Mouse (Mus musculus): Measurements from ENCODE around the gene Ccdc107. TPM values are rescaled to one million over a fixed set of nuclear protein-coding genes. Genes with fewer than 3 reads are reported as not detected.

Gene Ccdc107
- total and polyA plus RNA-seq, 3 experiments = 29.8 to 67.9 (median 33.8) TPM

DNA sequence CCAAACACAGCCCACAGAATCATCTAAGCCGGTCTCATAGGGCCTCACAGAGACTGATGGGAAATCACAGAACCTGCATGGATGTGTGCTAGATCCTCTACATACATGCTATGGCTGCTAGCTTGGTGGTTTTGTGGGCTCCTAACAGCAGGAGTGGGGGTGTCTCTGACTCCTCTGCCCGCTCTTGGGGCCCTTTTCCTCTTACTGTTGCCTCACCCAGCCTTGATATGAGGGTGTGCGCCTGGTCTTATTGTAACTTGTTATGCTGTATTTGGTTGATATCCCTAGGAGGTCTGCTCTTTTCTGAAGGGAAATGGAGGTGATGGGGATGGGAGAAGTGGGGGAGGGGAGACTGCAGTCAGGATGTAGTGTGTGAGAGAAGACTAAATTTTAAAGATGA is 3.1 kb upstream of the Ccdc107 start:
- Histone ChIP-seq H3K36me3 (ENCODE audit: control insufficient read depth, insufficient read depth, low read length) (no peaks in the 10 kb centered on the region), H3K4me1 (ENCODE audit: control insufficient read depth, insufficient read depth, low read length) (peaks cover 6% of the 10 kb centered on the region), H3K27ac (no peak overlapping the region), H3K4me3 (no peak overlapping the region), H3K9ac (ENCODE audit: low read depth, low read length) (no peak overlapping the region), H3K79me2 (replicated peaks; ENCODE audit: control insufficient read depth, insufficient read depth, low read length) (no peaks in the 10 kb centered on the region), H3K27me3 (ENCODE audit: control insufficient read depth, insufficient read depth, low read length) (no peaks in the 10 kb centered on the region)
- 96% methylated on average over 3 of the region's 3 CpGs for WGBS
- TF ChIP-seq EP300 (IDR thresholded peaks at IDR 0.05; ENCODE audit: insufficient read depth, low read depth, low read length) (no peak), POLR2A (IDR thresholded peaks at IDR 0.05; ENCODE audit: insufficient read depth, low read depth, low read length) (no peak), CTCF (IDR thresholded peaks at IDR 0.05) (no peak)
- intact Hi-C loops (cut with DNase I) = loop anchor here (1.0 to 5.0 kb wide), 2 partner anchors 69 to 73 kb away; partner anchors contain the start of genes Creb3 and Tln1
- DNase-seq = no peak

DNA sequence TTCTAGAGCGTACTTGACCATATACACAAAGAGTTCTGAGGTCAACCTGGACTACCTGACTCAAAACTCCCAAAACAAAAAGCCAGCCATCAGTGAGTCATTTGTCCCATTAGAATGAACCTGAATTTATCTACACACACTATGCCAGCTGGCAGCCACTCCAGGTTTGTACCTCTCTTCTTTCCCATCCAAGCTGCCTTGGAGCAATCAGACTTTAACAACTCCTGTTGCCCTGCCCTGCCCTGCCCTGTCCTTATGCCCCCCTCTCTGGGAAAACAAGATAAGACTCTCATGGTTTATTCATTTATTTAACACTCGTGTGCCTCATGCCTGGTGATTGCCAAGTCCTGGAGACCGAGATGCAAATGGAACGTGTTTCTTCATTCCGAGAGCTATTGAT is 1.9 kb upstream of the Ccdc107 start:
- intact Hi-C loops (cut with DNase I) = loop anchor here (5.0 kb wide), 1 partner anchor 72 kb away; the partner anchor contains the start of genes Creb3 and Tln1
- no peak overlapping the region; the same call in 1 of the 2 replicates for H3K27ac ChIP-seq
- no peak overlapping the region for H3K9ac ChIP-seq (ENCODE audit: low read depth, low read length)
- no peaks in the 10 kb centered on the region for H3K79me2 ChIP-seq (replicated peaks; ENCODE audit: control insufficient read depth, insufficient read depth, low read length)
- no peaks in the 10 kb centered on the region for H3K36me3 ChIP-seq (ENCODE audit: control insufficient read depth, insufficient read depth, low read length)
- TF ChIP-seq CTCF (IDR thresholded peaks at IDR 0.05) (no peak), POLR2A (IDR thresholded peaks at IDR 0.05; ENCODE audit: insufficient read depth, low read depth, low read length) (no peak), EP300 (IDR thresholded peaks at IDR 0.05; ENCODE audit: insufficient read depth, low read depth, low read length) (no peak)
- H3K4me1 ChIP-seq (ENCODE audit: control insufficient read depth, insufficient read depth, low read length) = peaks cover 6% of the 10 kb centered on the region
- no peaks in the 10 kb centered on the region for H3K27me3 ChIP-seq (ENCODE audit: control insufficient read depth, insufficient read depth, low read length)
- H3K4me3 ChIP-seq = no peak overlapping the region
- 62% methylated on average over 5 of the region's 5 CpGs for WGBS
- DNase-seq = peak in 1 of 2 experiments; percentile 44

GRCm38 (mm10) chr4:43492101-43492820 is 439 bp upstream of the Ccdc107 start:
- WGBS = 39% methylated on average over 12 of the region's 12 CpGs
- intact Hi-C loops (cut with DNase I) = loop anchor here (5.0 kb wide), 1 partner anchor 70 kb away; the partner anchor contains the start of genes Creb3 and Tln1
- H3K9ac ChIP-seq (ENCODE audit: low read depth, low read length) = no peak overlapping the region

DNA sequence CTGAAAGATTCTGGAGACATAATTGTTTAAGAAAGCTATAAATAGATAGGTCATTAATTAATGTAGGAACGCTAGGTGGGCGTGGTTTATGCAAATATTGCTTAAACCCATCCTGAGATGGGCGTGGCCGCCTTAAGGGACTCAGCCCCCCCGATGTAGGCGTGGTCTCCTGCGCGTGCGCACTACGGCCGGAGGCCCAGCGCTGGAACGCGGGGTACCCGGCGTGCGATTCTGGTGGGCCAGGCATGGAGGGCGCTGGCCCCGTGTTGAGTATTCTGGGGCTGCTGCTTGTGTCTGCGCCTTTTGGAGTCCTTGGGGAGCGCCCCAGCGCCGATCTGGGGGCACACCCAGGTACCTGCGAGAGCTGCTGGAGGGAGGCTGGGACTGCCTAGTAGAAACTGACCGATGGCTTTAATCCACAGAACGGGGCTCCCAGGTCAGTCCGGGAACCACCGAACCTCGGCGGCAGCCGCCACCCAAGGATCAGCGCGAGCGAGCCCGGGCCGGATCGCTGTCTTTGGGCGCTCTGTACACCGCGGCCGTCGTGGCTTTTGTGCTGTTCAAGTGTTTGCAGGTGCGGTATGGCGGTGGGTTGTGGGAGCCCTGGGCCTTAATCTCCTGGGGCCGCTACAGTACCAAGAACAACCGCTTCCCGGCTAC is 616 bp downstream of the Ccdc107 start:
- intact Hi-C loops (cut with DNase I) = loop anchor here (5.0 kb wide), 1 partner anchor 69 kb away; the partner anchor contains the start of genes Creb3 and Tln1
- Histone ChIP-seq H3K27me3 (ENCODE audit: control insufficient read depth, insufficient read depth, low read length) (no peaks in the 10 kb centered on the region), H3K36me3 (ENCODE audit: control insufficient read depth, insufficient read depth, low read length) (no peaks in the 10 kb centered on the region), H3K9ac (ENCODE audit: low read depth, low read length) (peak overlapping the region; percentile 80), H3K79me2 (replicated peaks; ENCODE audit: control insufficient read depth, insufficient read depth, low read length) (no peaks in the 10 kb centered on the region), H3K27ac (peak overlapping the region; percentile 98), H3K4me3 (peak overlapping the region; percentile 81), H3K4me1 (ENCODE audit: control insufficient read depth, insufficient read depth, low read length) (peaks cover 6% of the 10 kb centered on the region)
- no peak for TF ChIP-seq EP300 (IDR thresholded peaks at IDR 0.05; ENCODE audit: insufficient read depth, low read depth, low read length)
- TF ChIP-seq CTCF (IDR thresholded peaks at IDR 0.05) = peak; percentile 41
- TF ChIP-seq POLR2A (IDR thresholded peaks at IDR 0.05; ENCODE audit: insufficient read depth, low read depth, low read length) = peak; percentile 91
- WGBS = under 1% methylated on average over 47 of the region's 47 CpGs
- DNase-seq = peak; percentile 96 to 98

More at GRCm38 (mm10) chr4:43492101-43492820, 439 bp upstream of the Ccdc107 start:
- Histone ChIP-seq H3K27me3 (ENCODE audit: control insufficient read depth, insufficient read depth, low read length) (no peaks in the 10 kb centered on the region), H3K36me3 (ENCODE audit: control insufficient read depth, insufficient read depth, low read length) (no peaks in the 10 kb centered on the region), H3K4me3 (peak overlapping the region; percentile 30), H3K4me1 (ENCODE audit: control insufficient read depth, insufficient read depth, low read length) (peaks cover 6% of the 10 kb centered on the region), H3K79me2 (replicated peaks; ENCODE audit: control insufficient read depth, insufficient read depth, low read length) (no peaks in the 10 kb centered on the region), H3K27ac (peak overlapping the region; percentile 98)
- TF ChIP-seq CTCF (IDR thresholded peaks at IDR 0.05) = no peak
- TF ChIP-seq POLR2A (IDR thresholded peaks at IDR 0.05; ENCODE audit: insufficient read depth, low read depth, low read length) = no peak
- DNase-seq = no peak

DNA sequence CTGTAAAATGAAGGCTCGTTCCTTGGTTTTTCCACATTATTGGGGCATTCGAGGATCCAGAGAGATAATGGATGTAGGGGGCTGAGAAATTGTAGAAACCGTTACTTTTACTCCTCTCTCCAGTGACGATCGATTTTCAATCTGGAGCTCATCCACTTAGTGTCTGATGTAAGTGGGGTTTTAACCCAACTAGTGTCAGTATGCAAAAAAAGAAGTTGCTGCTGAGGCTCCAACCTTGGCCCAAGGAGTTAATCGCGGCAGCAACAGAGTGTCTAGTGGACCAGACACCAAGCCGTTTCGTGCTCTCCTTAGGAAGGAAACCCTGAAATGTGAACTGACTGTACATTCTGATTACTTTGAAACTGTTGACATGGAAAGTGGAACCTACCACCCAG is 1.1 kb downstream of the Ccdc107 start:
- no peaks in the 10 kb centered on the region for H3K27me3 ChIP-seq (ENCODE audit: control insufficient read depth, insufficient read depth, low read length)
- peak overlapping the region; percentile 98 for H3K27ac ChIP-seq
- H3K4me1 ChIP-seq (ENCODE audit: control insufficient read depth, insufficient read depth, low read length) = peaks cover 6% of the 10 kb centered on the region
- intact Hi-C loops (cut with DNase I) = loop anchor here (5.0 kb wide), 1 partner anchor 68 kb away; the partner anchor contains the start of genes Creb3 and Tln1
- no peaks in the 10 kb centered on the region for H3K36me3 ChIP-seq (ENCODE audit: control insufficient read depth, insufficient read depth, low read length)
- H3K9ac ChIP-seq (ENCODE audit: low read depth, low read length) = peak overlapping the region; percentile 80
- TF ChIP-seq EP300 (IDR thresholded peaks at IDR 0.05; ENCODE audit: insufficient read depth, low read depth, low read length) = no peak
- no peak for TF ChIP-seq CTCF (IDR thresholded peaks at IDR 0.05)
- no peak for TF ChIP-seq POLR2A (IDR thresholded peaks at IDR 0.05; ENCODE audit: insufficient read depth, low read depth, low read length)
- H3K79me2 ChIP-seq (replicated peaks; ENCODE audit: control insufficient read depth, insufficient read depth, low read length) = no peaks in the 10 kb centered on the region
- DNase-seq = no peak
- WGBS = 2% methylated on average over 9 of the region's 9 CpGs
- H3K4me3 ChIP-seq = peak overlapping the region; percentile 81
